Mouse (Mus musculus) embryonic facial prominence, embryonic 12.5 days (tissue): ENCODE results near the gene Podnl1. TPM values are rescaled to one million over a fixed set of nuclear protein-coding genes. Genes with fewer than 3 reads are reported as not detected.

ENCODE experiments used
- ATAC-seq: fragments of 200-750 bp; cut with Nextera tagmentation; 2 replicates; pipeline ENCODE4 v1.8.0; 2017; ENCODE audit not compliant: insufficient number of reproducible peaks, insufficient read depth, low FRiP score, low TSS enrichment
- H3K27ac ChIP-seq: fragments of 300-500 bp; sonication (generic); 2 replicates; pipeline ENCODE4 v1.5.1; 2016; ENCODE audit warnings: mild to moderate bottlenecking
- H3K27me3 ChIP-seq: fragments of 300-500 bp; sonication (generic); 2 replicates; pipeline ENCODE4 v1.6.1; 2016; ENCODE audit warnings: mild to moderate bottlenecking, moderate library complexity
- H3K36me3 ChIP-seq: fragments of 300-500 bp; sonication (generic); 2 replicates; pipeline ENCODE4 v1.6.1; 2016; ENCODE audit warnings: mild to moderate bottlenecking
- H3K4me1 ChIP-seq: fragments of 300-500 bp; sonication (generic); 2 replicates; pipeline ENCODE4 v1.6.1; 2016
- H3K4me2 ChIP-seq: fragments of 300-500 bp; sonication (generic); replicated peaks from 2 replicates; pipeline ENCODE4 v1.6.1; 2016; ENCODE audit warnings: mild to moderate bottlenecking, moderate library complexity
- H3K4me3 ChIP-seq: fragments of 300-500 bp; sonication (generic); 2 replicates; pipeline ENCODE4 v1.5.1; 2016; ENCODE audit warnings: mild to moderate bottlenecking
- H3K9ac ChIP-seq: fragments of 300-500 bp; sonication (generic); 2 replicates; pipeline ENCODE4 v1.6.1; 2016; ENCODE audit warnings: mild to moderate bottlenecking, moderate library complexity
- H3K9me3 ChIP-seq: fragments of 300-500 bp; sonication (generic); 2 replicates; pipeline ENCODE4 v1.6.1; 2016; ENCODE audit warnings: mild to moderate bottlenecking, moderate library complexity
- WGBS: fragments of 180-500 bp; shearing (Covaris S2); methylation state at CpG from one replicate; pipeline ENCODE4 v1.1.7; 2016; 5-methylcytosine and 5-hydroxymethylcytosine counted together
- microRNA counts: library from miRNA; unstranded; fragments of <30 nt; microRNA quantifications from one replicate; lab custom pipeline; 2017
- microRNA-seq: library from miRNA; unstranded; fragments of <30 nt; microRNA quantifications from one replicate; pipeline ENCODE4, GENCODE M21; 2017
- polyA plus RNA-seq: library from polyadenylated mRNA; unstranded; fragments of >200 nt; fragmentation: Nextera tagmentation; extraction: Ambion mirVana; gene quantifications from 2 replicates; pipeline ENCODE4 v1.2.1, GENCODE M21; 2016

Gene Podnl1
- polyA plus RNA-seq, 1 experiment from 2014 or later: 0.31 TPM

GRCm38 (mm10) chr8:84170096-84170495 lies 44.3 kb downstream of the Podnl1 start:
- 91% methylated on average over 5 of the region's 5 CpGs for WGBS

GRCm38 (mm10) chr8:84173861-84174260 lies 48.1 kb downstream of the Podnl1 start:
- H3K36me3 ChIP-seq: peaks cover 81% of the 10 kb centered on the region
- WGBS: 84% methylated on average over 6 of the region's 6 CpGs
- H3K27ac ChIP-seq: no peak overlapping the region
- no peak for ATAC-seq
- H3K4me3 ChIP-seq: no peak overlapping the region
- peaks cover 5% of the 10 kb centered on the region for H3K4me1 ChIP-seq
- no peaks in the 10 kb centered on the region for H3K27me3 ChIP-seq
- H3K9ac ChIP-seq: no peak overlapping the region
- no peak overlapping the region for H3K4me2 ChIP-seq
- H3K9me3 ChIP-seq: no peaks in the 10 kb centered on the region

More at GRCm38 (mm10) chr8:84170096-84170495, 44.3 kb downstream of the Podnl1 start:
- Histone ChIP-seq H3K9me3 (no peaks in the 10 kb centered on the region), H3K4me1 (no peaks in the 10 kb centered on the region), H3K4me3 (no peak overlapping the region), H3K4me2 (no peak overlapping the region), H3K27ac (no peak overlapping the region), H3K9ac (no peak overlapping the region), H3K27me3 (no peaks in the 10 kb centered on the region), H3K36me3 (peaks cover 51% of the 10 kb centered on the region)
- no peak for ATAC-seq

- Histone ChIP-seq H3K4me1 (peaks cover 32% of the 10 kb centered on the region), H3K27ac (no peak overlapping the region), H3K27me3 (no peaks in the 10 kb centered on the region), H3K4me2 (0 out of 2 replicates have a peak overlapping the region, but pooled peaks have one; percentile 13), H3K36me3 (peaks cover 65% of the 10 kb centered on the region), H3K9ac (no peak overlapping the region), H3K4me3 (no peak overlapping the region), H3K9me3 (no peaks in the 10 kb centered on the region)
- 29% methylated on average over 3 of the region's 3 CpGs for WGBS
- no peak for ATAC-seq
These were observed 50.8 kb downstream of the Podnl1 start for GRCm38 (mm10) chr8:84176560-84176959.

GRCm38 (mm10) chr8:84177405-84177804 lies 51.6 kb downstream of the Podnl1 start:
- WGBS: 92% methylated on average over 3 of the region's 3 CpGs
- Histone ChIP-seq H3K4me3 (no peak overlapping the region), H3K4me1 (peaks cover 36% of the 10 kb centered on the region), H3K9ac (no peak overlapping the region), H3K27ac (no peak overlapping the region), H3K9me3 (no peaks in the 10 kb centered on the region), H3K4me2 (no peak overlapping the region), H3K27me3 (no peaks in the 10 kb centered on the region), H3K36me3 (peaks cover 57% of the 10 kb centered on the region)
- no peak for ATAC-seq

- no peaks in the 10 kb centered on the region for H3K9me3 ChIP-seq
- H3K27ac ChIP-seq: no peak overlapping the region
- H3K4me2 ChIP-seq: no peak overlapping the region
- H3K27me3 ChIP-seq: no peaks in the 10 kb centered on the region
- H3K9ac ChIP-seq: no peak overlapping the region
- no peak for ATAC-seq
- 76% methylated on average over 8 of the region's 8 CpGs for WGBS
- H3K4me1 ChIP-seq: peaks cover 42% of the 10 kb centered on the region
- H3K36me3 ChIP-seq: peaks cover 45% of the 10 kb centered on the region
- no peak overlapping the region for H3K4me3 ChIP-seq
These were observed 52.8 kb downstream of the Podnl1 start for GRCm38 (mm10) chr8:84178592-84178991.

- no peaks in the 10 kb centered on the region for H3K9me3 ChIP-seq
- H3K27ac ChIP-seq: peak overlapping the region; percentile 91
- H3K27me3 ChIP-seq: no peaks in the 10 kb centered on the region
- peak overlapping the region; percentile 27 for H3K4me3 ChIP-seq
- H3K9ac ChIP-seq: peak overlapping the region; percentile 55
- H3K4me1 ChIP-seq: peaks cover 47% of the 10 kb centered on the region
- 10% methylated on average over 4 of the region's 4 CpGs for WGBS
- ATAC-seq: no peak
- peaks cover 32% of the 10 kb centered on the region for H3K36me3 ChIP-seq
- peak overlapping the region; percentile 57 for H3K4me2 ChIP-seq
These were observed 54.2 kb downstream of the Podnl1 start for GRCm38 (mm10) chr8:84179946-84180345.

- Histone ChIP-seq H3K4me1 (peaks cover 48% of the 10 kb centered on the region), H3K27ac (peak overlapping the region; percentile 91), H3K4me2 (peak overlapping the region; percentile 57), H3K9me3 (no peaks in the 10 kb centered on the region), H3K9ac (peak overlapping the region; percentile 55), H3K27me3 (no peaks in the 10 kb centered on the region), H3K36me3 (peaks cover 25% of the 10 kb centered on the region), H3K4me3 (peak overlapping the region; percentile 27)
- WGBS: 2% methylated on average over 16 of the region's 16 CpGs
- peak; percentile 62 for ATAC-seq
These were observed 54.9 kb downstream of the Podnl1 start for GRCm38 (mm10) chr8:84180530-84181190.

MicroRNAs encoded within 50 kb of the gene (microRNA counts, 519-probe panel; counts per million panel counts)
- microRNA mmu-miR-181c (lab: Ali Mortazavi, UCI) (2,942 counts per million, percentile 70 among the panel's probes with 10 or more counts), microRNA mmu-miR-709 (lab: Ali Mortazavi, UCI) (2,516 counts per million, percentile 69 among the panel's probes with 10 or more counts)

Small RNA genes within 50 kb of the gene (microRNA-seq; reads per million reads assigned to microRNA genes)
- not detected for gene Gm25110
- 7,528 reads per million, percentile 93 among the genes with 10 or more reads in this experiment for gene Mir181c
- gene Mir181d: 7,485 reads per million, percentile 92 among the genes with 10 or more reads in this experiment
- not detected for gene Mir709

Other genes starting within 250 kb of the Podnl1 start
- gene Adgrl1, start 225.9 kb upstream of the Podnl1 start, polyA plus RNA-seq: 36.7 TPM in 2 replicates
- 0.47 and 0.79 TPM in 2 replicates for gene Gm10644, start 170.8 kb upstream of the Podnl1 start, polyA plus RNA-seq
- 54.4 and 55.0 TPM in 2 replicates for gene Asf1b, start 170.5 kb upstream of the Podnl1 start, polyA plus RNA-seq
- 191 and 206 TPM in 2 replicates for gene Prkaca, start 153.0 kb upstream of the Podnl1 start, polyA plus RNA-seq
- 11.6 and 14.1 TPM in 2 replicates for gene Samd1, start 128.3 kb upstream of the Podnl1 start, polyA plus RNA-seq
- gene 1700067K01Rik, start 124.5 kb upstream of the Podnl1 start, polyA plus RNA-seq: 1.9 and 2.0 TPM in 2 replicates
- gene 2210011C24Rik, start 113.8 kb upstream of the Podnl1 start, polyA plus RNA-seq: 0.28 TPM in 1 of 2 replicates, not detected in the other
- gene Palm3, start 104.5 kb upstream of the Podnl1 start, polyA plus RNA-seq: 9.0 and 9.4 TPM in 2 replicates
- 0.81 and 0.99 TPM in 2 replicates for gene Il27ra, start 83.4 kb upstream of the Podnl1 start, polyA plus RNA-seq
- not detected in 2 replicates for gene Rln3, start 81.0 kb upstream of the Podnl1 start, polyA plus RNA-seq
- gene Gm10643, start 60.9 kb upstream of the Podnl1 start, polyA plus RNA-seq: 1.9 and 2.0 TPM in 2 replicates
- gene Rfx1, start 59.2 kb upstream of the Podnl1 start, polyA plus RNA-seq: 10.3 and 10.4 TPM in 2 replicates
- 13.0 and 16.1 TPM in 2 replicates for gene Dcaf15, start 21.2 kb upstream of the Podnl1 start, polyA plus RNA-seq
- gene Cc2d1a, start 21.9 kb downstream of the Podnl1 start, polyA plus RNA-seq: 27.5 and 29.2 TPM in 2 replicates
- 2.0 and 2.4 TPM in 2 replicates for gene 4930432K21Rik, start 22.0 kb downstream of the Podnl1 start, polyA plus RNA-seq
- 5.4 and 7.2 TPM in 2 replicates for gene Nanos3, start 59.2 kb downstream of the Podnl1 start, polyA plus RNA-seq
- gene Zswim4, start 111.1 kb downstream of the Podnl1 start, polyA plus RNA-seq: 32.4 and 32.9 TPM in 2 replicates
- gene D8Ertd738e, start 123.7 kb downstream of the Podnl1 start, polyA plus RNA-seq: 322 and 341 TPM in 2 replicates
- 70.2 and 71.2 TPM in 2 replicates for gene Mri1, start 131.3 kb downstream of the Podnl1 start, polyA plus RNA-seq
- gene Ccdc130, start 144.4 kb downstream of the Podnl1 start, polyA plus RNA-seq: 18.1 and 24.5 TPM in 2 replicates